Mouse (Mus musculus) gastrocnemius, postnatal 14 days (tissue): ENCODE data around the gene Sgsm1. TPM values are rescaled to one million over a fixed set of nuclear protein-coding genes. Genes with fewer than 3 reads are reported as not detected.
A peak's percentile ranks its signal among the peaks of the same experiment; 100 is the strongest.
"Not testable (repeated sequence)": the region's sequence is repeated elsewhere in the genome, so short reads cannot be mapped to it uniquely, and the experiment has no call there.

Experiments used
- DNase-seq: peaks from one replicate; pipeline ENCODE4 v3.0.0; 2021; ENCODE audit warnings: mixed read lengths
- intact Hi-C: fragments of 180-260 bp; cut with DNase I; formaldehyde crosslinking; loops from one replicate; pipeline ENCODE4 v1.15.1; 2025; ENCODE audit warnings: low total_unique reads
- long read RNA-seq, 2 experiments: library from polyadenylated mRNA; stranded (forward); transcript quantifications; one replicate each; pipeline ENCODE4 v2.0.0; 2021
- total RNA-seq, 2 experiments: library from RNA; stranded (reverse); gene quantifications; 2 replicates each; pipeline ENCODE4 v1.2.3; 2021

Gene Sgsm1
- total RNA-seq = under 1 TPM; 0.62 to 0.70 TPM
- long read RNA-seq, experiment 1 = 0 reads
- long read RNA-seq, experiment 2, partial matches to known transcripts = 0 of 1 reads
- long read RNA-seq, experiment 2, other reads (novel, unspliced or antisense) = 1 of 1 reads

DNA sequence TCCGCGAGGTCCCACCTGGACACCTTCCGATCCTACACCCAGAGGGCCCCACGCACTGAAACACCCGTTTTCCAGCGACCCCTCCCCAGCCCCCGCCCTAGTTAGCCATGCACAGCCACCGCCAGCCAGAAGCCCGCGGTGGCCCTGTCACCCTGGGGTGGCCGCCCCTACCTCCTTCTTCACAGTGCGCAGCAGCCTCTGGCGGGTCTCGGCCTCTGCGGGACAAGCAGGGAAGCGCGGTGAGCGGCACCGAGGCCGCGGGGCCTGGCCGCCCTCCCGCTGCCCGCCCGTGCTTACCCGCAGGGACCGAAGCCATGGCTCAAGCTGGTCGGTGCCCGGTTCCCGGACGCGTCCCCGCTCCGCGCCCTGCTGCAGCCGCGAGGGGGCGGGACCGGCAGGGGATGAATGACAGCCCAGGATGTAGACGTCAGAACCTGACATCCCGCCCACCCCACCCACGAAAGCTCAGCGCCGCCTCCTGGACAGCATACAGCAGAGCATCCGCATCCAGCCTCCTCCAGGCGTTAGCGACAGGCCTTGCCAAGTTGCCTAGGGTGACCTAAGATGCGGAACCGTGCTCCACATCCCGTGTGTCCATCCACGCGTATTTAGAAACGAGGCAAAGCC is at the start of gene Sgsm1:
Gene Sgsm1, minus strand, starts transcription at position 410 of the 627 bp plus-strand sequence.
- intact Hi-C loops = no loop called here
- peak; percentile 78 for DNase-seq

DNA sequence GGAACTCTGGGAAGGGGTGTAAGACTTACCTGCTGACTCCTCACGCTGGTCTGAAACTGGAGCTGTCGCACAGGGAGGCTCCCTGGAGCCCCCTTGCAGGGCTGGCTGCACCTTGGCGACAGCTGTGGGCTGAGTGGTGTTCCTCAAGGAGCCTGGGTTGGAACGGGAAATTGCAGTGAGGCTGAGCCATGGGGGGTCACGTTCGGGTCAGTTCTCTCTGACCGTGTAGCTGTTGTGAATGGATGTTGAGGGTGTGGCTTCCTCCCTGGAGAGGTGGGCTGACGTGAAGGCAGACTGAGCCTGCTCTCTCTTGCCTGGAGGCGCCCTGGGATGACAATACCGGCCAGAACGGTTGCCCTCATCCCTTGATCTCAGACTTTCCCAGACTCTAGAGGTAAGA is 48.2 kb upstream of the Sgsm1 start:
- intact Hi-C loops = no loop called here
- no peak for DNase-seq

DNA sequence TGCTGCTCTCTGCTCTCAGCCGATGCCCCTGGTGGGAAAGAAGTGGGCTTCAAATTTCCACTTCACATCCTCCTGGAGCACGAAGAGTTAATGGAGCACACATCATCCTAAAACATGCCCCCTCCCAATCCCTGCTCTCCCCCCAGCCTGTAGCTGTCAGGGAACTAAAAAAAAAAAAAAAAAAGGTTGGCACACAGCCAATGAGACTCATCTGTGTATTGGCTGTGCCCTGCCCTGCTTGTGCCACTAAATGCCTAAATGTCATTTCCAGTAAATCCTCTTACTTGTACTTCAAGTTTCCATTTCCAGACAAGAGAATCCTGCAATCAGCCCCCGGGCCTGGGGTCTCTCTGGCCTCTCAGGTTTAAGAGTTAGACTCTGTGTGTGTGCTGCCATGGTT is 47.1 kb upstream of the Sgsm1 start:
- intact Hi-C loops = no loop called here
- DNase-seq = no peak

DNA sequence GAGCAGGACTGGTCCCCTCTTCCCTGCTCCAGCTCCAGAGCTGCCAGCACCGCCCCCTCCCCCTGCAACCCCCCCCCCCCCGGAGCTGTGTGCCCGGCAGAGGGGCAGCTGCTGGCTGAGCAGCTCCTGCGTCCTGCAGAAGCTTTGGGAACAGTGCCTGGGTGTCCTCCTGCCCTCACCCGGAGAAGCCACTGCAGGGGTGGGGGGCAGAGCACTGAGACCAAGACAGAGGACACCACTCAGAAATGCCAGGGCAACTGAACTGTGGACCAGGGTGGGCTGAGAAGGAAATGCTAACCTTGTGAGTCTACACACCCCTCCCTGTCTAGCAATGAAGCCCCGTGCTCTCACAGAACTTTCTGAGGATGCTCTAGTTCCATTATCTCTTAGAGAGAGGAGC is 46.6 kb upstream of the Sgsm1 start, which contains the start of gene Aym1:
Gene Aym1, plus strand, starts transcription at position 109 of the 400 bp plus-strand sequence.
- no peak for DNase-seq
- intact Hi-C loops = no loop called here

DNA sequence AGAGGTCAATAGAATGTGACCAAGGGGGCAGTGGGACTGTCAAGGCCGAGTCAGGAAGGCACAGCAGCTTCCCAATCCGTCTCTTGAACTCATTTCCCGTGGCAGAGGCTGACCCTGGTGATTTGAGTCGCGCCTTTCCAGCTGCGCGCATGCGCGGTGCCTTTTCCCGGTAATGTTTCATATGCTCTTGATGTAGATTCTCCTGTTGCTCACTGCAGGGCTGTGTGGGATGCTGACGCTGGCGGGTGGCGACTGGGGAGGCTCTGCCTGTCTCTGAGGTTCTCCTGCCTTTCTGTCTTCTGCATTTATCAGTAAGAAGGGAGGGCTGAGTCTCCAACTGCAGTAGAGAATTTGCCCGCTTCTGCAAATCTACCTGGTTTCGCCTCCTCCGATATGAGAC is 43.7 kb upstream of the Sgsm1 start:
- intact Hi-C loops = no loop called here

DNA sequence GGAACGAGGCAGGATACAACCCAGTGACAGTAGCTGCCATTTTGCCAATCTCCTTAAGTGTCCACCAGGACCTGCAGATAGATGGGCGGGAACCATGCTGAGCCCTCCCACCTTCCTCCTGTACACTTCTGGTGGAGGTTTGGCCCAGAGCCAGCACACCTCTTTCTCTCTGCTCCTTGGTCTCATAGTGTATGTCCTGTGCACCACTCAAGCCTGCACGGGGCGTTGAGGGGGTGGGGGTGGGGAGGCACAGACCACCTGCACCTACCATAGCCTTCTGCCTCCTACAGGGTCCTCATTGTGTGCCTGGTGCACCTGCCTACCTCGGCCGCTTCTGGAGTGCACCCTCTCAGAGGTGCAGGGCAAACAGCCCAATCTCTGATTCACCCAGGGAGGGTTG is 42.0 kb upstream of the Sgsm1 start:
- intact Hi-C loops = no loop called here
- no peak for DNase-seq

More for the DNA sequence above, 43.7 kb upstream of the Sgsm1 start:
- no peak for DNase-seq

DNA sequence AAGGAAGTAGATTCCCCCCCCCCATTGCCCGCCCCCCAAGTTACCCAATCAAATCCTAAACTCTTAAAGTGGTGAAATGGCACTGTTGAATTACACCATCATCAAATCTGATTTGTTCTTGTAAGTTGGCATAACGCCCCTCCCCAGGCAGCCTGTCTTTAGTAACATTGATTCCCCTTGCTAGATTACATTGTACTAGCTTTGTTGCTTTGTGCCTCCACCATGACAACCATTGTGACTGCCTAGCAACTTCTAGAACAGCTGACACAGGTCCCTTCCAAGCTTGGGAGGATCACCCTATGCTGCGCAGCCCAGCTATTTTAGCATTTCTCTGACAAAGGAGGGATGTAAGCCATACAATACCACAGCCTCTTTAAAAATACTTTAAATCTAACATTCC is 41.2 kb upstream of the Sgsm1 start:
- no peak for DNase-seq

DNA sequence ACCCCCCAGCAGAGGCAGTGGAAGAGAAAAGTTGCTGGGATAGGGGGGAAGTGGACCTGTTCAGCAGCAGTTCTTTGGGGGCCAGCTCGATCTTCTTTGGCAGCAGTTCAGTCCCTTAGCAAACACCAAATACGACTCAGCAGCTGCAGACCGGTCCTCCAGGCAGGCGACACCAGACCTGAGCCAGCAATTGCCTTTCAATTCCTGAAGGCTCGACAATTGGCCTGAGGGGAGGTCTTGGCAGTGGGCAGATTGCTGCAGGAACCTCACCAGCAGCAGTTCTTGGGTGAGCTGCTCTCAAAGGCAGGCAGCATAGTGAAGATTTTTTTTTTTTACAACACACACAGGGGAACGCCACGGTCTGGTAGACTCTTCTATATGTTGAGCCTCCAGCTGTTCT is 39.2 kb upstream of the Sgsm1 start:
- DNase-seq = no peak
- intact Hi-C loops = no loop called here

More for the DNA sequence above, 41.2 kb upstream of the Sgsm1 start:
- intact Hi-C loops = no loop called here

DNA sequence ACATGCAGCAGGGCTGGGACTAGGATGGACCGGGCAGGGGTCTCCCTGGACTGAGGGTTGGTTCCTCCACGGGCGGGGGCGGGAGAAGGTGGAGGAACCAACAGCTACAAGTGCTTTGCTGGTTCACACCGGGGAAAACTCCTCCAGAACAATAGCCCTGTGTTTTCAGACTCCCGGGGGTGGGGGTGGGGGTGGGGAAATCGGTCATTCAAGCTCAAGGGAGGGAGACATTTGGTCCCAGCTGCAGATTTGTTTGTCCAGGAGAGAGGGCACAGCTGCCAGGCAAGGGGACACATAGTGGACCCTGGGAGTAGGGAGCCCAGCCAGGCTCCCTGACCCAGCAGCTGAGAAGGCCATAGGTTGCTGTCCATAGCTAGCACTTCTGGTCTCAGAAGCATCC is 38.6 kb upstream of the Sgsm1 start:
- intact Hi-C loops = no loop called here
- DNase-seq = no peak

DNA sequence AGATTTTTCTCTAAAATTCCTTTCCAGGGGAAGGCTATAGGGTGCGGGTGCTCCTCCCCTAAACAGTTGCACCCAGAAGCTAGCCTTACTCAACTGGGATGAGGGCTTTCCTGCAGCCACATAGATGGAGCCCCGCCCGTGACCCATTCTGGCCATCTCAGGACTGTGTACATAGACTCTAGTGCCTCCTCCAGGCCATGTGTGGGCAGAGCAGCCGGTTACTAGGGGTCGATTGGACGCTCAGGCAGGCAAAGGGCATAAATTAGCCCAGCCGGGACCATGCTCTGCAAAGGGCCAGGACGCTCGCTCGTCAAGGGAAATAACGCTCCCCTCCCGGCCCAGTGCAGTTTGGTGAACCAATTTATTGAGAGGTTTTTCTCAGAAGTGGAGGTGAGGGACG is 38.0 kb upstream of the Sgsm1 start:
- peak; percentile 29 for DNase-seq
- intact Hi-C loops = no loop called here

DNA sequence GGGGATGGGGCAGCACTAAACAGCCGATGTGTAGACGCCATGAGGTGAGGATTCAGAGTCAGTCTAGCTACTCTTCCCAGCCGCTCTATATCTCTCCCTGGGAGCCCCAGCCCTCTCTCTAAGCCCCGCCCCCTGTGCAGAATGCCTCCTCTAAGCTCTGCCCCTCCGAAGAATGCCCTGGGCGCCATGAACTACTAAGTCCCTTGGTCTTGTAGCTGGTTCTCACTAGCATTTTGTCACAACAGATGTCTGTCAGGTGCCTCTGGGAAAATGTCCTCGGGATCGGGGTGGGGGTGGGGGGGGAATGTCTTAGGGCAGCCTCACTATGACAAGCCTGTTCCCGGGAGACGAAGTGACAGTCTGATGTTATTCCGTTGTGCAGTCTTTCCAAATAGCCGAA is 37.0 kb upstream of the Sgsm1 start:
- intact Hi-C loops = no loop called here
- no peak for DNase-seq

DNA sequence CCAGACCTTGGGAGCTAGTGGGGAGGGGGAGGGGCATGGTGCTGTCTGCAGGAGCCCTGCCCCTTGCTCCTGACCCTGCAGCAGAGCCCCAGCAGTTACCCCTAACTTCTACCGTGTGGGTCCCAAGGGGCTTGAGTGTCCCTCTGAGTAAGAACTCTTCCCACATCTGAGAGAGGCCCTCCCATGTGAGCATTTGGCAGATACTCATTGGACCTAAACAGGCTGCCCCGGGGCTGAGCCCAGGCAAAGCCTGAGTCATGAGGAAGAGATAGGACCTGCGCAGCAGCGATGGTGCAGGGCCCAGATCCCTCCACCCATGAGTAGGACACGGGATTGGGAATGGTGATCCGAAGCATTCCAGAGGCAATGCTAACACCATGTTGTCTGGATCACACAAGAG is 36.1 kb upstream of the Sgsm1 start:
- DNase-seq, intact Hi-C loops: not testable (repeated sequence)

DNA sequence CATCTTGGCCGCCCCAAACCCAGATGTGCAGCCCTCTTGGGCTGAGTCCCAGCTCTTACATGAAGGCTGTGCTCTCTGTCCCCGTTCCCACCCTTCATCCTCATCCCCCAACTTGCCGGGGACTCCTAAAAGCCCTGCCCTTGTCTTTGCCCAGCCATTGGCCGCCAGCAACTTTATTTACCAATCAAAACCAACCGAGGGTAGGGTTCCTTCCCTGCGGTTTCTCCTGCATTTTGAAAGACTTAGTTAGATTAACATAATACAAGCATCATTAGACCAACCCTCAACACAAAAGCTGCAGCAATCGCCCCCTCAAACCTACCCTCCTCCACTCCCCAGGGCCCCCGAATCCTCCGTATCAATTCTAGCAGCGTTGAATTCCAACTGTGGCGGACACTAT is 35.2 kb upstream of the Sgsm1 start:
- DNase-seq = no peak
- intact Hi-C loops = no loop called here

DNA sequence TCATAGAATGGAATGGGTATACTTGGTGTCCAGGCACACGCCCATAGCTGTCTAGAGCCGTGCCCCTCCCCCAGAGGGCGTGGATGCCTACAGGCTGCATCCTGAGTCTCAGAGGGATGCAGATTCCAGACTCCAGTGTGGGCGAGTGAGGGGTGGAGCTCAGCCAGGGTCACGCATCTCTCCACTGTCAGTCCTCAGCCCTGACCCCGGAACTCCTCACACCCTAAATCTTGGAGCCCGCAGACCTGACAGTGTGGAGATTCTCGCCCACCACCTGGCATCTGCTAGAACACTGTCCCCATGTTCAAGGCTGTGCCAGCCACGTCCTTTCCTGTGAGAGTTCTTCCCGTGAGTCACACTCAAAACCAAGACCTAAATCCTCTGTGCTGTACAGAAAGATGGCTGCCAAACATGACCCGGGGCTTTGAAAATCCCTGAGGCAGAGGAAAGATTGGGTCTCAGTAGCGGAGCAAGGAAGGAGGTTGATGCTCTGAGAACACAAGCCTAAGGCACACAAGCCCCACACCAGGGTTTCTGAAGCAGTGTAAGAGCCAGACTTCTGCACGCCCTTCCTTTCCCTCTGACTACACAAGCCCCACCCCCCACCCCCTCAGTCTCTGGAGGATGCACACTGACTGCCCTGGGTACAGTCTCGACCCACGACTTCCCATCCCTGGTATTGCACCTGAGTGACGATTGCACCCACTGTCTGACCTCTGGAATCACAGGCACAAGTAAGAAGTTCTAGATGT is 34.2 kb upstream of the Sgsm1 start:
- intact Hi-C loops = no loop called here
- no peak for DNase-seq

DNA sequence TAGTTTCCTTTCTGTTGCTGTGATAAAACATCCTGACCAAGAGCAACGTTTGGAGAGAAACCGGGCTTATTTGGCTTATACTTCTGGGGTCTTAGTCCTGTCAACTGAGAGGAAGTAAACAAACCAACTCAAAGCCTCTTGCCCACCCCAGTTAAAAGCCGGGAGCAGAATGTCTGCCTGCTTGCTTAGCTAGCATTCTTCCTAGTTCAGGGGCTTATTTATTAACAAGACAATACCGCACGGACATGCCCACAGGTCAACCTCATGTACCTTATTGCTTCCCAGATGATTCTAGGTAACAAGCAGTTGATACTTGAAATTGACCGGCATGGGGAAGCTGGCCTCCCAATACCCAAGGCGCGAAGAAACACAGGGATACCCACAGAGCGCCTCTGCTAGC is 25.7 kb upstream of the Sgsm1 start:
- intact Hi-C loops = no loop called here

DNA sequence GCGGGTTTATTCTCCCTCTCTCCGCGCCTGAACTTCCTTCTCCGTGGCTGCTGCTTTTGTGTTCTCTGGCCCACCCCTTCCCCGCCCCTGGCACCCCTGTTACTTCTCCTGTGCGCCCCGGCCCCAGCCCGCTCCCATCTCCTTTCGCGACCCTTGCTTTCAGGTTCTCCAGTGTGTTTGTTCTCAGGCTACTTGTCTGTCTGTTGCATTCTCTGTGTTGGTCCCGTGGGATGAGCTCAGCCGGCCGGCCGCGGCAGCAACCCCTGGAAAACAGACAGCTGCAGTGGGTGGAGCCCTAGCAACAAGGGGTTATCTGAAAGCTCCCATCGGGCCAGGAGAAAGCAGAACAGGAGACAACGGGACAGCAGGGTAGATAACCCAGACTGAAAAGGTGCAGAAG is 25.1 kb upstream of the Sgsm1 start:
- intact Hi-C loops = no loop called here
- peak; percentile 39 for DNase-seq

More for the DNA sequence above, 25.7 kb upstream of the Sgsm1 start:
- no peak for DNase-seq

DNA sequence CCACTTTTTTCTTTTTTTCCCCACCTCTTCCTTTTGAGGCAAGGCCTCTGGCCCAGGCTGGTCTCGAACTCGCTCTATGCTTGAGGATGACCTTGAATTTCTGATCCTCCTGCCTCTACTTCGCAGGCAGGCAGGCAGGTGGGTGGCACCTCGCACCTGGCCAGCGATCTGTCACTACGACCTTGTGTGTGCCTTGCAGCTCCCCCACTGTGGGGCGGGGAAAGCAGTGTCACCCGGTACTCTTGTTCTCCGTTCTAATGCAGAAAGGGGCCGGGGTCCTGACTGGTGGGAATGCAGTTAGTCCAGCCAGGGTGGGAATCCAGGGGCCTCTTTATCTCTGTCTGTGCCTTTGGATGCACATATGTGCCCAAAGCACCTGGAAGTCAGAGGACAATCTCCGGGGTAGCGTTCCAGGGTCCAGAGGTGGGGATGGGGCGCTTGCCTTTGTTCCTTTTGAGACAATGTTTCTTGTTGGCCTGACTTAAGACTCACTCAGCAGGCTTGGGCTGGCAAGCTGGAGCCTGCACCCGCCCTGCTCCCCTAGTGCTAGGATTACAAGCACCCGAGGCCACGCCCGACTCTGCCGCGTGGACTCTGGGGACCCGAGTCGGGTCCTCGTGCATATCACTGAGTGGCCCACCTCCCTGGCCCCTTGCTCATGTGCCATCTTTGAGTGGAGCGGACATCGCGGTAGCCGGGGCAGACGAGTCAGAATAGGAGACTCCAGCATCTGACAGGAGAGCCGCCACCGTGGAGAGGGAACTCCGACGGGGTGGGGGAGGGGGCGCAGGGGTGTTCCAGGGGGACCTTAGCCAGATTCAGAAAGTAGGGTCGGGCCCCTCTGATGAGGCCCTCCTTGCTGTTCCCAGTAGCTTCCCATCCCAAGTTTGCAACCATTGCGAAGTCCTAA is 24.3 kb upstream of the Sgsm1 start:
- no peak for DNase-seq
- intact Hi-C loops = no loop called here

DNA sequence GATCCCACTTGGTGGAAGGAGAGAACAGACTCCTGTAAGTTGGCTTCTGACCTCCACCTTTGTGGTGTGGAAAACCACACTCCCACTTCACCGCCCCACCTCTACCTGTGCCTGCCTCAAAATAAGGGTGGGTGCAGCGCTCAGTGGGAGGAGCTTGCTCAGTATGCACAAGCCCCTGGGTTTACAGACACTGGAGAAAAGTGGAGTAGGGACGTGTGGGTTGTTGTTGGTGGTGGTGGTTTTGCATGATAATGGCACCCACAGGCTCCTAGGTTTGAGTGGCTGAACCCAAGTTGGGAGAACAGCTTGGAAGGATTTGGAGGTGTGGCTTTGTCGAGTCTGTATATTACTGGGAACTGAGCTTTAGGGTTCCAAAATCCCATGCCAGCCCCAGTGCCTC is 22.3 kb upstream of the Sgsm1 start:
- no peak for DNase-seq
- intact Hi-C loops = no loop called here

DNA sequence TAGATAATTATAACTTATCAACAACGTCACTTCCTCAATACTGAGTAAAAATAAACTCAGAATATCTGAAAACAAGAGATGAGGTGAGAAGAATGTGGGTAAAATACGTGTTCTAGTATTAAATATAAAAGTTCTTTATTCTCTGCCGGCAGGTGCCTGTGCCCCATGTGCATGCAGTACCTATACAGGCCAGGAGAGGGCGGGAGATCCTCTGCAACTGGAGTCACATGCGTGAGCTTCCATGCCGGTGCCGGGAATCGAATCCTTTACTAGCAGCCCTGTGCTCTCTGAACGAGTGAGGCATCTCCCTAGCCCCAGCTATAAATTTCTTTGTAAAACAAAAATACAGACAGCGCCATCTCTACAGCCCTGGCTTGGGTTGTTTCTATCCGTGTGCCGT is 21.7 kb upstream of the Sgsm1 start:
- intact Hi-C loops = no loop called here
- no peak for DNase-seq

DNA sequence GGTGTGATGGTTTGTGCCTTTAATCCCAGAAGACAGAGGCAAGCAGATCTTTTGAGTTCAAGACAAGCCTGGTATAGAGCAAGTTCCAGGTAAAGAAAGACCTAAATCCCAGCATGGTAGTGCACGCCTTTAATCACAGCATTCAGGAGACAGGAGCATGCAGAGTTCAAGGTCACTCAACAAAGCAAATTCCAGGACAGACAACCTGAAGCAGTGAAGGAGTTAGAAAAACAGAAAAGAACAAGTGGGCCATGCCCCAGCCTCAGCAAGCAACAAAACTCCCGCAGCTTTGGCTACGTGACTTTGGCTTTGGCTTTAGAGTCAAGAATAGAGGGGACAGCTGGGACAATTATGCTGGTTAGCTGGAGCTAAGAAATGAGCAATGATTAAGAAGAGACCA is 19.6 kb upstream of the Sgsm1 start:
- intact Hi-C loops = no loop called here
- no peak for DNase-seq
